Mouse (Mus musculus) layer of hippocampus, adult 2 months (tissue): ENCODE measurements around the gene Egr2. TPM values are rescaled to one million over a fixed set of nuclear protein-coding genes. Genes with fewer than 3 reads are reported as not detected.

ENCODE experiments used
- DNase-seq, 2 experiments: peaks; one replicate each; pipeline ENCODE4 v3.0.0; 2022; ENCODE audit warnings: low spot score in 2 of 2
- H3K27ac ChIP-seq: fragments of 200-600 bp; 2 replicates; pipeline ENCODE4 v1.8.1; 2022
- H3K4me3 ChIP-seq: fragments of 200-600 bp; 2 replicates; pipeline ENCODE4 v1.8.1; 2022; ENCODE audit warnings: mild to moderate bottlenecking
- CTCF ChIP-seq: fragments of 200-600 bp; conservative IDR thresholded peaks from 2 replicates; pipeline ENCODE4 v1.8.1; 2022; ENCODE audit warnings: antibody characterized with exemption, mild to moderate bottlenecking, moderate library complexity
- long read RNA-seq, 2 experiments: library from polyadenylated mRNA; stranded (forward); transcript quantifications; one replicate each; pipeline ENCODE4 v2.0.0; 2021; ENCODE audit warnings: borderline mapping rate in 2 of 2
- total RNA-seq, 2 experiments: library from RNA; stranded (reverse); gene quantifications; 2 replicates each; pipeline ENCODE4 v1.2.3; 2021

Gene Egr2
- 1 to 10 TPM; 1.7 to 2.2 TPM for total RNA-seq
- long read RNA-seq, experiment 1, partial matches to known transcripts: 0 of 16 reads
- long read RNA-seq, experiment 1, other reads (novel, unspliced or antisense): 15 of 16 reads
- long read RNA-seq, experiment 2, partial matches to known transcripts: 0 of 27 reads
- long read RNA-seq, experiment 2, other reads (novel, unspliced or antisense): 27 of 27 reads

DNA sequence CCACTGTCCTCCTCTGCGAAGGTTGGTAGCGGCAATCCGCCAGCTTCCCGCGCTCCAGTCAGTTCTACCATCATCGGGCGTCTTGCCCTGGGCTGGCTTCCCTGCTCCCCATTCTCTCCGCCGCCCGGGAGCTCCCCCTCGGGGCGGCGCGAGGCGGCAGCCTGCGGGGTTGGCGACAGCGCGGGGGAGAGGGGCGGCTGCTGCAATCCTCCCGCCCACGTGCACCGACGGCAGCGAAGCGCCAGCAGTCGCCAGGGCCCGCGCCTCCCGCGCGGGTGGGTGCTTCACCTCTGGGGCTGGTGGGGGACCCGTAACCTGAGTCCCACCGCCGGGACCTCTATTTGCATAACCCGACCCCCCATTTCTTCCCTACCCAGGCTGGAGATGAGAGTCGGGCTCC lies at the start of gene Egr2:
Gene Egr2 (plus strand): TSS at position 220 of the 400 bp plus-strand sequence.
- peak within 1 kb of the TSS; percentile 72 for H3K4me3 ChIP-seq
- peak in 1 of 2 experiments; percentile 23 for DNase-seq
- peak; percentile 64 for TF ChIP-seq CTCF
- H3K27ac ChIP-seq: no peak within 1 kb of the TSS

DNA sequence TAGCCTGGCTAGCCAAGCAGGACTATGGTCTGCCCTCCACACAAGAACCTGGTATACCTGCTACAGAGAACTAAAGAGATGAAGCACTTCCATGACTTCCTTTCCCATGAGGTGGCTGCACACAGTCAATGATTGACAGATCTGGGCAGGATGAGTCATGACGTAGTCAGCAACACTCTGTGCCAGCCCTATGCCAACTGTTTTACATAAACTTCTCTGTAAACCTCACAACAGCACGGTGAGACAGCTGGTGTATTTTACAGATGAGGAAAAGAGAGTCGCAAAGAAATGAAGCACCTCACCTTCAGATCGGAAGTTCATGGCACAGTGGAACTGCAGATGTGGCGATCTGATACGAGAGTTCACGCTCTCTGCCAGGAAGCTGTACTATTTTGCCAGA lies 47.8 kb upstream of the Egr2 start:
- Histone ChIP-seq H3K4me3 (no peak overlapping the region), H3K27ac (no peak overlapping the region)
- TF ChIP-seq CTCF: no peak
- peak; percentile 29 to 39 for DNase-seq

DNA sequence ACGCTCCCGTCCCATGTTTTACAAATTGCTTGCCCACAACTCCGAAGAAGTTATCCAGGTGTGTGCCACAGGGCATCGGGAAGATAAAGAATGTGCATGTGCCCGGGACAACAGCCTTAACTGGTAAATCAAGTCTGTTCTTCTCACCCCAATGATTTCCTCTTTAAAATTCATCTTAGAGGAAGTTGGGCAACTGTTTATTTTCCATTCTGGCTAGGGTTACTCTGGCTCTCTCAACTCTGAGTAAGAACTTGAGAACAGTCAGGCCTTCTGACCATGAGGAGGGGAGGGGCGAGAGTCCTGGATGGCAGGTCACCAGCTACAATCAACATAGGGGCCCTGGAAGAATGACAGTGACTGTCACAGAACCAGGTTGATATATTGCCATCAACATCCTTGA lies 45.4 kb upstream of the Egr2 start:
- Histone ChIP-seq H3K4me3 (no peak overlapping the region), H3K27ac (no peak overlapping the region)
- no peak for TF ChIP-seq CTCF
- no peak for DNase-seq

DNA sequence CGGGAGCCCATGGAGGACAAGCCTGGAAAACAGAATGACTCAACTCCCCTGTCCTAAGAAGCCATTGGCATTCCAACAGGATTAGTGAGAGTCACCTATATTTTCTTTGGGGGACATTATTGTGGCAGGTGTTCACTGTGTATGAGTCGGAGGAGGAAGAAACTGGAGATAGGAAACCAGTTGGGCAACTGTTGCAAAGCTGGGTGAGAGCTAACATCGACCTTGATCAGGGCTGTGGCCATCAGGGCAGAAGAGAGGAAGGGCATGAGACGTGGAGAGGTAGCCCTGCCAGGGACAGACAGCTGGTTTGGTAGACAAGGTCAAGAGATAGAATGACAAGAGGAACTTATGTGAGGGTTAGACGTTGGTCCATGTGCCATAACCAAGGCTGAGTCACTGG lies 44.6 kb upstream of the Egr2 start:
- no peak overlapping the region for H3K4me3 ChIP-seq
- no peak for DNase-seq
- no peak overlapping the region for H3K27ac ChIP-seq
- TF ChIP-seq CTCF: no peak

DNA sequence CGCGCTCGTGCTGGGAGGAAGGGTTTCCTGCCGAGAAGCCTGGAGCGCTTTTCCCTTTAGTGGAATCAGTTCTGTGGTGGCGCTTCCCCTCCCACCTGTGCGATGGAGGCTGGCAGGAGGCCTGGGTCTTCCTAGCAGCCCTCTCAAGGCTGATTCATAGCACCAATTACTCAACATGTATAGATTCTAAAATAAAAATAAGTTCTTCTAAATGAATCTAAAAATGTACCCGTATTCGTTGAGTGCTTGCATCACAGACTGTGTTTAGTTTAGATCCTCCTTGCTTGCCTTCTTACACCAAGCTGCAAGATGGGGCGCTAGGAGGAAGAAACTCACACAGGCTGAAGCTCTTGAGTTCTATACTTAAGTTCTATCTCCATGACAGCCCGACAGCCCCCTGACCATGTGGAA lies 43.1 kb upstream of the Egr2 start:
- no peak overlapping the region for H3K4me3 ChIP-seq
- no peak for TF ChIP-seq CTCF
- H3K27ac ChIP-seq: no peak overlapping the region
- DNase-seq: peak; percentile 38 to 65

DNA sequence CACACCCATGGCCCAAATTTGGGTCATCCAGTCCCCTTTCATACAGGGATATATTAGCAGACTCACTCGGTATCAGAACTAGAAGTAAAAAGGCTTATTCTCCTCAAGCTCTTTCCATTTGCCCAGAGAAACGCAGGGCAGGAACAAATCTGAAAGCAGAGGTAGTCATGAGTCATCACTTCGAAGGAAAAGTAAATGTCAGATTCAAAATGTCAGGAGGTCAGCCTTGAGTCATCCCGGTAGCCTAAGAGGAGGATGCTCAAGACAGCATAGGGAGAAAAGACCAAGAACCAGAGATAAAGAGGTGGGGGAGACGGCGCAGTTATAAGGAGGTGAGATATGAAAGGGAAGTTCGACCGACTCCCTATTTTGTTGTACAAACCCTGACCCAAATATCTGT lies 41.7 kb upstream of the Egr2 start:
- Histone ChIP-seq H3K4me3 (no peak overlapping the region), H3K27ac (no peak overlapping the region)
- DNase-seq: no peak
- TF ChIP-seq CTCF: no peak

DNA sequence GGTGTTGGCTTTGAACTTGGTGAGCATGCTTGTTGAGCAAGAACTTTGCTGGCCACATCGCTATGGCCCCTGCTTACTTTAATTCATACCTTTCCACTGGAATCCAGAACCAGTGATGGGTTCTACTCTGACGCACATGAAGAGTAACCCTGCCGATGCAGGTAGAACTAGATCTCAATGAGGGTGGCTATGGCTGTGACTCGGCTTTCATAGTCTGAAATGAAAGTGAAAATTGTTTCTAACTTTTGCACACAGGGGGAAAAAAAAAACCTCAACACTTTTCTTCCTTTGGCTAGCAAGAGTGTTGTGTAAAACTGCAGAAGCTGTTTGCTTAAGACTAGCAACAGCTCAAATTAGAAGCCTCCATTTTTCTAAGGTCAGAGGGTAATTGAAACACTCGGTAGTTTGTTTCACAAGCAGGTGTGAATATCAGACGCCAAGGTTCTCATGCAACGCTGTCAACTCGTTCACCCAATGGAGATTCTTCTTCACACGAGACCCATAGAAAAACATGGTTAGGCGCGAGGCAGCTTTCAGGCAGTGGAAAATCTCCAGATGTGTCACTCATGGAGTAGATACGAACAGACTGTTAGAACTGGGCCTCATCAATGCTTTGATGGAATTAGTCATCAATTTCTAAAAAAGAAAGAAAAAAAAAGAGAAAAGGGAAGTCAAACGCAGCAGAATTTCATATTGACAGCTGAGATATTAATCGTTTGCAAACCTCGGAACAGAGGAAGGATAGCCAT lies 38.0 kb upstream of the Egr2 start:
- H3K4me3 ChIP-seq: no peak overlapping the region
- TF ChIP-seq CTCF: no peak
- no peak overlapping the region for H3K27ac ChIP-seq
- DNase-seq: no peak

DNA sequence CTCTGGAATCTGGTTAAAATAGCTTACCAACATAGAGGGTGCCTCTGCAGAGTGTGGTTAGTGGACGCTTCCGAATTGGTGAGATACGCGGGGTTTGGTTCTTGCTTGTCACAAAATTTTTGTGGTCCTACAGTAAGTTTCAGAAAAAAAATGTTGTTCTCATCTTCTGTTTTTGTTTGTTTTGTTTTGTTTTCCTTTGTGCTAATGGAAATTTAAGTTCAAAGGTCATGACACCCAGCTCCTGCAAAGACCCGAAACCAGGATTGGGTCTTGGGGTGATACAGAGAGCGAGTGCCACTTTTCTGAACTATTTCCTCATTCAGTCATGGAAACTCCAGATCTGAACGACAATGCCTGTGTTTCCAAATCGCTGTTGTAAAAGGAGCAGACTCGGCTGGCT lies 37.3 kb upstream of the Egr2 start:
- Histone ChIP-seq H3K4me3 (no peak overlapping the region), H3K27ac (no peak overlapping the region)
- TF ChIP-seq CTCF: no peak
- no peak for DNase-seq

DNA sequence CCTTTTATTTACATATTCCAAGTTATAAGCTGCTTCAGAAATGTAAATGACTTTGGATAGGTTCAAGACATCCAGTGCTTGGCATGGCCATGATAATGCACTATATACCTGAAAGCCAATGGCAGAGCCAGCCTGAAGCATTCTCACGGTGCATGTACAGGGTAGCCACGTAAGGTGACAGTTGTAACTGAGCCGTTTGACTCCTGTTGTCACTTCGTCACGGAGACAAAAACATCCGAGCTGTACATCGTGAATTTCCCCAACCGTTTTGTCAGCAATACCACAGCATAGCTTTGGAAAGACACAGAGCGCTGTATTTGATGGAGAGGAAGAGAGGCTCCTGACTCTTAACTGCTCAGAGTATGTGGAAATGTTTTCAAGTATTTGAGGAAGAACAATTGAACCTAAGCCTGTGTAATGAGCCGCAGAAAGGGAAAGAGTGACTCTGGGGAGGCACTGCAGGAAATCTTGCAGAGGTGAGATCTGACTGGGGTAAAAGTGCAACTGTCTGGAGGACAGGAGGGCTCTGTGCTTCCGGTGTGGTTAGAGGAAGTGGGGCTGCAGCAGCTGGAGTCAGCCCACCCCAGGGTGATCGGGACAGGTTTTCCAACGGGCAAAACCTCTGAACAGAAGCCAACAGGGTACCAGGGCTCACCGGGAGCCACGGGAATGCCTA lies 31.8 kb upstream of the Egr2 start:
- DNase-seq: no peak
- TF ChIP-seq CTCF: no peak
- Histone ChIP-seq H3K4me3 (no peak overlapping the region), H3K27ac (no peak overlapping the region)

DNA sequence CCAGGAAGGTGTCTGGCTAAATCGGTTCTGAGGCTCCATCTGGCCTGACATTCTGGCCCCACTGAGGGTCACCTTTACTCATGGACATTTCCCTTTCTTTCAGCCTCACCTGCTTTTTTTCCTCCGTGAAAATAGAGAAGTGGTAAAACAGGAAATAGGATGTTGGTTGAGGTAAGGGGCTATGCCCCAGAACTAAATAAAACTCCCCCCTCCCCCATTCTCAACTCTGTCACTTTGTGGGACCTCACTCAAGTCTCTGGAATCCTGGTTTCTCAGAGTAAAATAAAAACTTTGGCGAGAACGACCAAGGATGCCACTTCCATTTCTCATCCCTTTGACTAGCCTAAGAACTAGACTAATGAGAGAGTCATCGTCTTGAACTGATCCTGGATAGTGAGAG lies 31.2 kb upstream of the Egr2 start:
- no peak for TF ChIP-seq CTCF
- H3K4me3 ChIP-seq: no peak overlapping the region
- H3K27ac ChIP-seq: no peak overlapping the region
- no peak for DNase-seq

DNA sequence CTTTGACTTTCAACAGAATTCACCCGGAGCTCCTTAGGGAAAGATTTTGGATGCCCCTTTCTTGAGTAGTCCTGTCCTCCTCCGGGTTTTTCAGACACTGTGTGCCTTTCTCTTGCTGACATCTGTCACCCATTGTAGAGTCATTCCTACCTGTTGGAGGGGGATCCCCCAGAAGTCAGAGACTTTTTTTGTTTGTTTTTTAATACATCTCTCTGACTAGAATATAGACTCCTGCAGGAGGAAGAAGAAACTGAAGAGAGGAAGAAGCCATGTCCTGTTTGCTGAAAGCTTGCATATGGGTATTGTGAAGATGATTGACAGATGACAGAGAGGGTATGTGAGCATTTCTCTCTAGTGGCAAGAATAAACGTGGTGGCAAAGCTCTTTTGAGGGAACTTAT lies 30.0 kb upstream of the Egr2 start:
- no peak overlapping the region for H3K4me3 ChIP-seq
- TF ChIP-seq CTCF: no peak
- no peak overlapping the region for H3K27ac ChIP-seq
- no peak for DNase-seq

DNA sequence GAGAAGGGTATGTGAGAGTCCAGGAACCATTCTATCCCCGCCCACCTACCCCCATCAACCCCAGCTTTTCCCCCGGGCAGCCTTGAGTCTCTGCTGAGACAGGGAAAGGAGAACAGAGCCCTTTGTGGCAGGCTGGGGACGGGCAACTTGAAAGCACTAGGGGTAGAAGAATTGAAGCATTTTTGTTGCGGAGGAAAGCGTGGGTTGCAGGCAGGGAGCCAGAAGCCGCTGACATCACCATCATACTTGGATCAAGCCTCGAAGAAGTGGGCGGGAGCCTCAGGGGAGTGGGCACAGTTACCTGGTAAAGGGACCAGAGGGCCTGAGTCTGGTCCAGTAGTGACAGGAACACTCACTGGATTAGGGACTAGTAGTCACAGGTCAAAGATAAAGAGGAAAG lies 23.1 kb upstream of the Egr2 start:
- peak; percentile 13 to 32 for DNase-seq
- no peak for TF ChIP-seq CTCF

DNA sequence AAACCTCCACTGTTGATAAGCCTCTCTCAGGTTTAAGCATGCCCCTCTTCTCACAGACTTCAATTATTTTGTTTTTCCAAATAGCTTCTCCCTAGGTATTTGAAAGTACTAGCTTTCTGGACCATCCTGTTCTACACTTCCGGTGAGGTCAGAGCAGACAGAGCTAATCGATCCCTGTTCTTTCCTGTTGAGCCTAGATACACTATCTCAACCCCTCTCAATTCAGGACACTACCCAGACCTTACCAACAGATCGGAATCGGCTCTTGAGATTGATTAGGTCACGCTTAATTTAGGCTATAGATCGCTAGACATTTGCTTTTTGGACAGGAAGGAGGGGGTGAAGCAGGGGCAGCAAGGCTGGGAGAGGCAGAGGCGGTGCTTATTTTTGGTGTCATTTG lies 22.4 kb upstream of the Egr2 start:
- DNase-seq: no peak
- Histone ChIP-seq H3K4me3 (no peak overlapping the region), H3K27ac (no peak overlapping the region)
- no peak for TF ChIP-seq CTCF

More for the DNA sequence above, 23.1 kb upstream of the Egr2 start:
- H3K4me3 ChIP-seq: no peak overlapping the region
- H3K27ac ChIP-seq: no peak overlapping the region

DNA sequence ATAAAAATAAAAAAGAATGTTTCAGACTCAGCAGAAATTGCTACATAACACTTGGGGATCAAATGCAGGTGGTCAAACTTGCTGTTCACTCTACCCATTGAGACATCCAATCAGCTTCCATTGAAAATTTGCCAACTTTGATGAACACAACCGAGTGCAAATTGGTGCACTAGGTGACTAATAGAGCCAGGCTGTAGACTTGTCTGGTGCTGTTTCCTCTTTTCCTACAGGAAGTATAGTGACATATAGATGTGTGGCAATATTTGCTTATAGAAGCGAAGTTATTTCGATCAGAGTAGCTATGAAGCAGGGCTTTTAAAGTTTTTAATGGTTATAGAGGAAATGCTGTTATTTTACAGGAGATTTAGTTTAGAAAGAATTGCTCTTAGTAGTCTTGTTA lies 16.5 kb upstream of the Egr2 start:
- no peak for DNase-seq
- Histone ChIP-seq H3K27ac (no peak overlapping the region), H3K4me3 (no peak overlapping the region)
- no peak for TF ChIP-seq CTCF
